Mouse (Mus musculus) testis, adult 2 months (tissue): ENCODE results near the gene Prr15.

Experiments
- CTCF ChIP-seq: fragments of 200-500 bp; IDR thresholded peaks from 2 replicates; pipeline ENCODE4 v1.5.1; 2012; ENCODE audit warnings: low read depth, mild to moderate bottlenecking, inconsistent platforms, low read length, moderate library complexity; ENCODE audit not compliant: control insufficient read depth, insufficient read depth, insufficient replicate concordance
- POLR2A ChIP-seq: fragments of 200-500 bp; IDR thresholded peaks from 2 replicates; pipeline ENCODE4 v1.6.1; 2012; ENCODE audit warnings: low read depth, mild to moderate bottlenecking, inconsistent platforms, low read length, moderate library complexity; ENCODE audit not compliant: control insufficient read depth

- TF ChIP-seq POLR2A: no peak
- TF ChIP-seq CTCF: no peak
These were observed 38.8 kb upstream of the Prr15 start for GRCm38 (mm10) chr6:54286813-54287212.
